Mouse (Mus musculus): Measurements from ENCODE around the gene Hoxc9. TPM values are rescaled to one million over a fixed set of nuclear protein-coding genes. Genes with fewer than 3 reads are reported as not detected.

The Hoxc9 gene
- polyA plus RNA-seq, 1 experiment: 0.74 TPM

DNA sequence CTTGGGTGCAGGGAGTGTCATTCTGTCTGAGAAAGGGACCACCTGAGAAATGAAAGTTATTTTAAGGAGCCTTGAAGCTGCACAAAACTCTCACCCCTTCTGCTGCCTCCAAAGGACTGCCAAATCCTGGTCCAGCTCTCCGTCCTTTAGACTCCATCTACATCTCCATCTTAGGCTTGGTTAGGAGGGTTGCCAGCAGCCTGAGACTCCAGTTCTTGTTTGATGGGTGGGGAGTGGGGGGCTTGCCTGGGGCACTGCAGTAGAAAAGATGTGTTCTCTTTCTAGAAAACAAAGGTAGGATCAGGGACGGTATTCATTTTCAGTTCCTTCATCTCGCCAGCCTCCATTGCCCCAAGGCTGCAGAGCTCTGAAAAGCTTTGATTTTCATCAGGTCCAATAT lies 21.2 kb downstream of the Hoxc9 start:
- DNase-seq (ENCODE audit: low read depth, low spot score): no peak
- WGBS: 12% methylated on average over 3 of the region's 3 CpGs

DNA sequence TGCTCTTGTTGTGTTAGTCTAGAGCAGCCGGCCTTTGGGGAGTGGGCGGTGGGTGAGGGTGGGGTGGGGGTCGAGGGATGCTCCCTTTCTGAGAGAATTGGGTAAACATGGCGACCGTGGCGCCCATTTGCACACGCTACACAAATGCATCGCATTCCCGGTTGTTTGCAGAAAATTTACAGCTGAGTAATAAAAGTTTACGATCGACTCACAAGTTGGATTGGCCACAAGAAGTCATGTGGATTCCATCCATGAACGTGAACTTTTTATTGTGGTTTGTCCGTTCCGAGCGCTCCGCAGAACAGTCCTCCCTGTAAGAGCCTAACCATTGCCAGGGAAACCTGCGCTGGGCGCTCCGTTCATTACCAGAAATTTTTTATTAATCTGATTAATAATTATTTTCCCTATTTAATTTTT lies 21.7 kb downstream of the Hoxc9 start, which contains the start of gene Hoxc6:
TSS of gene Hoxc6 (plus strand) at position 319 of the 417 bp plus-strand sequence.
- 2% methylated on average over 19 of the region's 19 CpGs for WGBS

DNA sequence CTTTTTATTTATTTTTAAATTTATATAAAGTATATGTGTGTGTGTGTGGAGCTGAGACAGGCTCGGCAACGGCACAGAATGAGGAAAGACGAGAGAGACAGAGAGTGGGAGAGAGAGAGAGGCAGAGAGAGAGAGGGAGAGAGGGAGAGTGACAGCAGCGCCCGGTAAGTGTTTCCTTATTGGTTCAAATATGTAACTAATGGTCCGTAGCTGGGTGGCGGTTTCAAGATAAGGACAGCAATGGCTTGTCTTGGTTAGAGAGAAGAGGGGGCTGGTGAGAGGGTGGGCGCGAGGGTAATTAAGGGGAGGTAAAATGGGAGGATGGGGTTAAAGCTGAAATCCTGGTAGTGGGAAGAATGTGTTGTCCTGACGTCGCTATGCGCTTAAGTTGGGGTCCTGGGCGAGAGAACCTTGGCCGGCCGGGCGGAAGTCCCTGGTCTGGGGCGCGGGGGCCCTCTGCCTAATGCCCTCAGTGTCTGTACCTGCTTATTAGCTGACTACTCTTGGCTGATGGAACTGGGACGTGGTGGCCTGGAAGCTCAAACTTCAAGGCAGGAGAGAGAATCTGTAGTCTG lies 22.5 kb downstream of the Hoxc9 start:
- 3% methylated on average over 19 of the region's 19 CpGs for WGBS
- no peak for DNase-seq (ENCODE audit: low read depth, low spot score)

More for the DNA sequence above, 21.7 kb downstream of the Hoxc9 start, which contains the start of gene Hoxc6:
- no peak for DNase-seq (ENCODE audit: low read depth, low spot score)

DNA sequence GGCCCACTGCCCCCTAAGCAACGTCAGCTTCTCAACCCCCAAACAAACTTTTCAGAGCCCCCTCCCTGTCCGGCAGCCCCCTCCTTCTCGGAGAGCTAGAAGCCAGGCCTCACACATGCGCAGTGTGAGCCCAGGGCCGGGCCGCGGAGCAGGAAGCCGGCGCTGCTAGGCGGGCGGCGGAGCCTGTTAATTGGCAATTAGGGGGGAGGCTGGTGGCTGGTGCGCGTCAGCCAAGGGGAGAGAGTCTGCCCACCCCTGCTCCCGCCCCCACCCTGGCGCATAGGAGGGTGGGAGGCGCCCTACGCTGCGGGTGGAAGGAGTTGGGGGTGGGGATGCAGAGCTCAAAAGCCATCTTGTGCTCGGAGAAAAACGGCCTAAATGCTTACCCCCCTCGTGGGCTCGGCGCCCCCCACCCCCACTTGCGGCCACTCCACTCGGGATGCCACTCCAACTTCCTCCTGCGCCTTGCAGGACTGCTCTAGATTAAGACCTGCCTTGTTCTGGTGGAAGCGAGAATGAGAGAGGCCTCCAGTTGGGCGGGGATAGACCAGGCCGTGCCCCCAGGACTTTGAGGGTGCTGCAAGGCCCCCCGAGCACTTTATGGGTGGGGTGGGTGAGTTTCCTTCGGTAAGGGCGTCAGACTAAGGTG lies 23.1 kb downstream of the Hoxc9 start:
- DNase-seq (ENCODE audit: low read depth, low spot score): no peak

DNA sequence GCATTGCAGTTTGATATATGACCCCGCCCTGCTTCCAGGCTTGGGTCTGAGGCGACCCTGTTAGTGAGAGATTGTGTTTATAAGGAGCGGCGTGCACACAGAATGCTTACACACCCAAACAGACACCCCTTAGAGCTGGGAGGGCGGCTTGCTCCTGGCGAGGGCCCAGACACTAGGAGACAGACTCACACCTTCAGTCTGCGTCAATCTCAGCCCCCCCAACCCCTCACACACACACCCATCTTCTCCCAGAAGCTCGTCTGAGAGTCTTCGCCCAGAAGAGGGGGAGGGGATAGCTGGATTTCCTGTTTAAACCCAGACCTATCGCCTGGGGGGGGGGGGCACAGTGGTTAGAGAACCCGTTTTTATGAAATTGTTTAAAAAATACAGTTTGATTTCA lies 23.7 kb downstream of the Hoxc9 start:
- no peak for DNase-seq (ENCODE audit: low read depth, low spot score)
- 12% methylated on average over 11 of the region's 11 CpGs for WGBS

More for the DNA sequence above, 23.1 kb downstream of the Hoxc9 start:
- WGBS: 4% methylated on average over 33 of the region's 33 CpGs

DNA sequence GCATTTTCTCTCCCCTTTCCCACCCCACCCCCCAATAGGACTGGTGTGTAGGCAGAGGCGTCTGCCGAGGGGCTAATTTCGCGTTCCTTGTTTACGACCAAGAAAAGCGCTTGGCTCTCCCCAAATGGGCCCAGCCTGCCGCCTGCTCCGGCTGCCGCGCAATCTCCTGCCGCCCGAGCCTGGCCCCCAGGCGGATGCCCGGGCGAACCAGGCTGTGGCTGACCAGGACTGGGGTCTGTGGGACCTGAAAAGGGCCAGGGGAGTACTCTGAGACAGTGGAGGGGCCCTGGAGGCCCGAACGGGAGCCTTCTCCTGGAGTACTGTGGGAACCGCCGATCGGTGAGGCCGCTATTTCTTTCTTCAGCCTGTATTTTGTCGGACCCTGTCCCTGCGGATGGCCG lies 24.3 kb downstream of the Hoxc9 start:
- DNase-seq (ENCODE audit: low read depth, low spot score): no peak

DNA sequence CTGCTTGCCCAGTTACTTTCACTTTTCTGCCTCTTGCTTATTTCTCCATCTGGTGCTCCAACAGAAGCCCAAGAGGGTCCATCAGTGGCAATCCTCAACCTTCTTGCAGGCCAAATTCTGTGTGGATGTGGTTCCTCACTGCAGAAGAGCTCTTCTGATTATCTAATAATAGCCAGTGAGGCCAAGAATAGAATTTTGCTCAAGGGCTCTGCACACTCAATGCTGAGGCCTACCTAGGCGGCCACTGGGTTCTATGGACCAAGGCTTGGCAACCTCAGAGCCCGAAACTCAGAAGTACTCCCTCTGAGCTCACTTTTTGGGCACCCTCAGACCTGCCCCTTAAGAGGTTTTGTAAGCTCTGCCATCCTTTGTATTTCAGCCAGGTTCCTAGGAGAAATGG lies 25.1 kb downstream of the Hoxc9 start:
- no peak for DNase-seq (ENCODE audit: low read depth, low spot score)
- 70% methylated on average over 2 of the region's 2 CpGs for WGBS

More for the DNA sequence above, 24.3 kb downstream of the Hoxc9 start:
- 14% methylated on average over 24 of the region's 24 CpGs for WGBS

DNA sequence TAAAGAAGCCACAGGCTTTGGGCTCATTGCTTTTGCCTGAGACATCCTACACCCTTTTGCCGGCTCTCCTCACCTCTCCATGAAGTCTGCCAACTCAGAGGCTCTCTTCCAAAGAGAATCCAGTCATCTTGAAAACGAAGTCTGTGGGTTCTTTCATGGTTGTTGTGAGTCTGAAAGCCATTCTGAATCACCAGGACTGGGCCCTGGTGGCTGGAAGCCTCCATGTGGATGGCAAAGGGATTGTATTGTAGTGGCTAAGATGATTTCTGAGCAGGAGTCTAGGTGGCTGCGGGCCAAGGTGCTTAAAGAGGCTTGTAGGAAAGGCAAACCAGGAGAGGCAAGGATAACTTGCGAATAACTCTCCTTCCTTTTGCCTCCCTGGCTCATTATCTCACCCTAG lies 25.9 kb downstream of the Hoxc9 start:
- WGBS: 34% methylated on average over 4 of the region's 4 CpGs
- DNase-seq (ENCODE audit: low read depth, low spot score): no peak

DNA sequence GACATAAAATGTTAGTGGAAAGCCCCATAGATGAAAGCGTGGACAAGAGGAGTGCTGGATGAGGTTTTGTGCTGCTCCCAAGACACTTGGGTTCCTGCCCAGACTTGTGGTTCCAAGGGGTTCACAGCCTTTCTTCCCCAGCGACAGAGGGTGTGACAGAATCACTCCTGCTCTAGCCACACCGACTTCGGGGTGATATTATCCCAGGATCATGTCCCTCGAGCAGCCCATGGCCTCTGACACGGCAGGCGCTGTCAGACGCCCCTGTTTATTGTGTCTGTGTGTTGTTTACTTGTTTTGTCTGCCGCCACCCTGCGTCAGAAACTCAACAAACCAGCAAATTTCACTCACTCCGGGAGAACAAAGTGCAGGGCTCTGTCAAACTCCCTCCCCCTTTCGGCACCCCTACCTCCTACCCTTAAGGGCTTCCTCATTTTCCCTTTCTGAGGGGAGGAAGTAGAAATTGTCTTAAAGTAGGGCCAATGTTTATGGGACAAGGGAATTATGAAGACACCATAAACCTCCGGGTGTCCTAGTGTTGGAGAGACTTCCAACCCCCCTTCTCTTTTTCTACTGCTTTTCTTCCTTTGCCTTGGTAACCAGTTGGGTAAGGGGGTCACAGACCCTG lies 26.7 kb downstream of the Hoxc9 start:
- WGBS: 20% methylated on average over 13 of the region's 13 CpGs
- DNase-seq (ENCODE audit: low read depth, low spot score): no peak

DNA sequence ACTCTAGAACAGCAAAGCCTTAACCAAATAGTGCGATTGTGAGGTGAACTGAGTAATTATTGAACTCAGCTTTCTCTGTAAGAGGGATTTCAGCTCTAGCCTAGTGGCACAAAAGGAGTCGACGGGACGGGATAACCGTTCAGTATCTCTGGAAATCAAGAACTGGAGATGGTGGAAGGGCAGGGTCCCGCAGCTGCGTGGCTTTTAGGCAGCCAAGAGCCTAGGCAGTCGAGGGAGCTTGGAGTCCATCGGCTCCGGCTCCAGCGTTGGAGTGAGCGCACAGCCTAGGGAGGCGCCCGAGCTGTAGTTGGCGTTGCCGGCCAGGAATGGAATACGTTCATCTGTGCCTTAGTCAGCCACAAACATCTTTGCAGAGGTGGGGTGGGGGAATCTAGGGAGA lies 29.1 kb downstream of the Hoxc9 start:
- 6% methylated on average over 17 of the region's 17 CpGs for WGBS
- DNase-seq (ENCODE audit: low read depth, low spot score): no peak

DNA sequence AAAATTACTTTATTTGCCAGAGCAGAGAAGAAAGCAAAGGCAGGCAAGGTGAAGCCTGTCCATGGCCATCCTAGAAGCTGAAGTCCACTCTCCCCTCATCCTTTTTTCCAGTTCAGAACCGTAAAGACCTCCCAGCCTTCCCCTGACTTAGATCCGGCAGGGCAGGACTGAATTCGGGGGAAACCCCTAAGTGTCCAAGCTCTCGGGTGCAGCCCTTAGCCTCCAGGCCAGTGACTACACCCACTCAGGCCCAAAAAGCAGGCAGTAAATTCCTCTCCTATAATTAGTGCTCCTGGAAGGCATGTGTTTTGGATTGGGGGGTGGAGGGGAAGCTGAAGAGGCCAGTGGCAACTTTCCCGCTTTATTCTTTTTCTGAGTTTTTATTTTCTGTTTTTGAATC lies 29.6 kb downstream of the Hoxc9 start:
- WGBS: 16% methylated on average over 5 of the region's 5 CpGs
- DNase-seq (ENCODE audit: low read depth, low spot score): no peak

DNA sequence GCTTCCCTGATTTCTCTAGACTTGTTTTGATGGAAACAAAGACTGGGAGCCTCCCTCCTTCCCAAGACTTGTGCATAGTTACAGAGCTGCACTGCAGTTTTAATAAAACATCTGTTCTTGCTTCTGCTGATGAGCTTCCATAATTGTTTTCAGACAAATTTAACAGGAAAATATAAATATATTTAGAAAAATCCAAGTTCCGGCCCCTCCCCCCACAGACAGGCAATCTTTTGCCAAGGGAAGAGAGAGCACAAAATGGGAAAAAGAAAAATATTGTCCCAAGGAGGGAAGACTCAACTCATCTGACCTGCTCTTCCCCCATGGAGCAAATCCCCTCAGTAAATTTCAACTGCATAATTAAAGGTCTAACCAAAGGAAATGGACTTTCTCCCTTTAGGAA lies 30.1 kb downstream of the Hoxc9 start:
- DNase-seq (ENCODE audit: low read depth, low spot score): no peak
- WGBS: 37% methylated on average over 1 of the region's 1 CpGs

DNA sequence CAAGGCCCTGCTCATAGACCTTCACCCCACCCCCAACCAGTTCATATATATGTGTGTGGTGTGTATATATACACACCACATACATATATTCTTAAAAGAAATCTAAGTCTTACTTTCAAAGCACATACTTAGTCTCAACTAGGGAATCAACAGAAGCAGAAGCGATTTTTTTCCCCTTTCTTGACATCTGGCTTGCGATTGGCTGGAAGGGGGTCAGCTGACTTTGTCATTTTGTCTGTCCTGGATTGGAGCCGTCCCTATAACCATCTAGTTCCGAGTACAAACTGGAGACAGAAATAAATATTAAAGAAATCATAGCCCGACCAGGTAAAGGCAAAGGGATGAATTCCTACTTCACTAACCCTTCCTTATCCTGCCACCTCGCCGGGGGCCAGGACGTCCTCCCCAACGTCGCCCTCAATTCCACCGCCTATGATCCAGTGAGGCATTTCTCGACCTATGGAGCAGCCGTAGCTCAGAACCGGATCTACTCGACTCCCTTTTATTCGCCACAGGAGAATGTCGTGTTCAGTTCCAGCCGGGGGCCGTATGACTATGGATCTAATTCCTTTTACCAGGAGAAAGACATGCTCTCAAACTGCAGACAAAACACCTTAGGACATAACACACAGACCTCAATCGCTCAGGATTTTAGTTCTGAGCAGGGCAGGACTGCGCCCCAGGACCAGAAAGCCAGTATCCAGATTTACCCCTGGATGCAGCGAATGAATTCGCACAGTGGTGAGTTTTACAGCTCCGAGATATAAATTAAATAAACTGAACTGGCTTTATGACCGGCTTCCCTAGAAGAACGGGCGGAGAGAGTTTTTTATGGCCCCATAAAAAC lies 33.2 kb downstream of the Hoxc9 start:
- WGBS: 5% methylated on average over 27 of the region's 27 CpGs

DNA sequence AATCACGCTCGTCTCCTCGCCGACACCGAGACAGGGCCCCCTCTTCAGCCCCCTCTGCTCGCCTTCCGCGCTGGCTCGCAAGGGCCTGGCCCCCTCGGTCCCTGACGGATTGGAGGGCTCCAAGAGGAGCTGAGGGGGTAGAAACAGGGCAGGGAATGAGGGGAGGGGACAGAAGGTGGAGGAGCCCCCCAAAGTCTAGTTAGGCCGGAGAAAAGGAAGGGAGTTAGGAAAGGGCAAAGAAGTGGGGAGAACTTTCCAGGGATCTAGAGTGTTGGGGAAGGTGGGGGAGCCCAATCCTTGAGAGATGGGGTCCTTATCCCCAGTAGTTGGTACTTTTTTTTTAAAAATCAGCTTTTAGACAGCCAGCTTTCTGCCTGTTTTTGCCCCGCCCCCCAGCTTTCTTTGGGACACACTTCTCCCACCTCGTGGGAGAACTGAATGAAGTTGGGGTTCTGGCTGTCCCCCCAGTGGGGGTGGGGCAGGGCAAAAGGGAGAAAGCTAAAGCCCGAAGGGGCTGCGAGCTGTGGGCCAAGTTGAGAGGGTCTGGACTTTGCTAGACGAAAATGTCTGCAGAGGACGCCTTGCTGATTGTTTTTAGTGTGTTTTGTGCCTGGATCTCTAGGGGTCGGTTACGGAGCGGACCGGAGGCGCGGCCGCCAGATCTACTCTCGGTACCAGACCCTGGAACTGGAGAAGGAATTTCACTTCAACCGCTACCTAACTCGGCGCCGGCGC lies 34.0 kb downstream of the Hoxc9 start:
- 9% methylated on average over 31 of the region's 31 CpGs for WGBS
- DNase-seq (ENCODE audit: low read depth, low spot score): no peak

More for the DNA sequence above, 33.2 kb downstream of the Hoxc9 start:
- no peak for DNase-seq (ENCODE audit: low read depth, low spot score)

DNA sequence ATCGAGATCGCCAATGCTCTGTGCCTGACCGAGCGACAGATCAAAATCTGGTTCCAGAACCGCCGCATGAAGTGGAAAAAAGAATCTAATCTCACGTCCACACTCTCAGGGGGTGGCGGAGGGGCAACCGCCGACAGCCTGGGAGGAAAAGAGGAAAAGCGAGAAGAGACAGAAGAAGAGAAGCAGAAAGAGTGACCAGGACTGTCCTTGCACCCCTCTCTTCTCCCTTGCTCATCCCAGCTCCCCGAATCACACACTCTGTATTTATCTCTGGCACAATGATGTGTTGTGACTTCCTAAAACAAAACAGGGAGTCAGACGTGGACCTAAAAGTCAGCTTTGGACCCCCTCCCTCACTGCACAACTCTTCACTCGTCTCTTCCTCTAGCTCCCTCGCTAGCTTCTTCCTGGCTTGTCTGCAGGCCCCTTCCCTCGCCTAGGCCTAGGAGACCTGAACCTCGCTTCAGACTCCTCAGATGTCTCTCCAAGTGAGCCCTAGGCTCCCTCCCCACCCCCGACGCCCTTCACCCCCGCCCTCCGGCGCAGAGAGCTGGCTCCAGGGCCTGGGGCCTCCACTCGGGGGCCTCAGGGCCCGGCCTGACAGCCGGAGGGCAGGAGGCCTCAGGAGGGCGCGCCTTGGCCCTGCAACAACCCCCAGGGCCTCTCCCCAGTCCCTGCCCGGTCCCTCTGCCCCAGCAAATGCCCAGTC lies 34.8 kb downstream of the Hoxc9 start:
- DNase-seq (ENCODE audit: low read depth, low spot score): no peak
- WGBS: 12% methylated on average over 28 of the region's 28 CpGs

DNA sequence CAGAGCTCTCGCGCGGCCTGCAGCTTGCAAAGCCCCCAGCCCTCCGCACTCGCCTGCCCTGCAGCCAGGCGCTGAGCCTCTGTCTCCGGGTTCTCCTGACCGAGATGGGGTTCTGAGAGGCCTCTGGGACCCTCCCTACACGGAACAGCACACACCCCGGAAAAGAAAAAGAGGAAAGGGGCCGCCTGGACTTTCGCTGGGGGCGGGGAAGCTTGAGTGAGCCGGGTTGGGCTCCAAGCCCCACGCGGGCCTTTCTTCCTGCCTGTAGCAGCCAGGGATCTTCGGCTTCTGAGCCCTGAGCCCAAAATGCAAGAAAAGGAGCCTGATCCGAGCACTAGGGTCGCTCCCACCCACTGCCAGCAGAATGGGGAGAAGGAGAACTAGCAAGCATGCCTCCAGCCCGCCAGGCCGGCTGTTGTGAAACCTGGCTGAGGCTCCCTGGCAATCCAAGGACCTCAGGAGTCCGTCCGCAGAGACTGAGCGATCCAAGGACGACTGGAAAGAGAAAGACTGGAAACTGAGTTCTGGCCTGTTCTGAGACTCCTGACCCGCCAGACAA lies 35.8 kb downstream of the Hoxc9 start:
- DNase-seq (ENCODE audit: low read depth, low spot score): no peak
- WGBS: 19% methylated on average over 26 of the region's 26 CpGs

DNA sequence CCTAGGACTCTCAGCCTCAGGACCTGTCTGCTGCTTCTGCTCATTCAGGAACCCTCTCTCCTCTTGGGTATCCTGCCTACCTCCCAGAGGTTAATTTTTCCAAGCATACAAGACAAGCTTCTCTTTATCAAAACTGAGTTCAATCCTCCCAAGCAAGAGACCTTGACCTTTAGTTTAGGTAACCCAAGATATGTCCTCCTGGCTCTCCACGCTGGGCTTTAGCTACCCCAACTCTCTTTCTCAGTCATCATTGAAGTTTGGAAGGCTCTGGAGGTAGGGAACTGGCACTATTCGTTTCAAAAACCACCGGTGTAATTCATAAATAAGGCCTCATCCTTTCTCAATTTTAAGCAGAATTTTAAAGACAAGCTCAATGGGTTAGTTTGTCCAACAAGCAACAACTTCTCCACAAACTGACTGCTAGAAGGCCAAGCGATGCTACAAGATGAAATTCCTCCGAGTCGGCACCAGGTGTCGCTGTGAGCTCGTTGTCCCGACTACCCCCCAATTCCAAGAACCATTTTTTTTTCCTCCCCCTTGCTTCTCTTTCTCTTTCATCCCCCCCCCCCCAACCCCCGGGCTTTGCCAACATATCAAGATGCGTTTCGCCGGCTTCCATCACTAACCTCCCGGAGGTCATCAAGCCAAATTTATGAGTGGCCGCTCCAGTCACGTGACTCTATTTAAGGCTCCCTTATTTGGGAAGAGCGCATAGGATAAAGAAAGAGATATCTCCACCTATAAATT lies 37.2 kb downstream of the Hoxc9 start:
- DNase-seq (ENCODE audit: low read depth, low spot score): no peak
- WGBS: 8% methylated on average over 17 of the region's 17 CpGs
